Mouse (Mus musculus) 416B (cell line): ENCODE data around the gene Sorbs2.

Experiments used
- DNase-seq: peaks from one replicate; pipeline ENCODE4 v3.0.0; 2011; ENCODE audit warnings: low read depth

The Sorbs2 gene

GRCm38 (mm10) chr8:45760622-45761021 lies 253.0 kb downstream of the Sorbs2 start:
- DNase-seq = no peak

- DNase-seq = no peak
Measured at GRCm38 (mm10) chr8:45761053-45761452, 253.5 kb downstream of the Sorbs2 start.

- DNase-seq = no peak
Measured at GRCm38 (mm10) chr8:45762982-45763689, 255.5 kb downstream of the Sorbs2 start.

- no peak for DNase-seq
Measured at GRCm38 (mm10) chr8:45763690-45764342, 256.2 kb downstream of the Sorbs2 start.

GRCm38 (mm10) chr8:45766138-45766537 lies 258.6 kb downstream of the Sorbs2 start:
- no peak for DNase-seq

- DNase-seq = no peak
Measured at GRCm38 (mm10) chr8:45774841-45775240, 267.3 kb downstream of the Sorbs2 start.

- DNase-seq = no peak
Measured at GRCm38 (mm10) chr8:45775481-45775880, 267.9 kb downstream of the Sorbs2 start.

- DNase-seq = no peak
Measured at GRCm38 (mm10) chr8:45776366-45776765, 268.8 kb downstream of the Sorbs2 start.

- no peak for DNase-seq
Measured at GRCm38 (mm10) chr8:45776977-45777376, 269.4 kb downstream of the Sorbs2 start.

- DNase-seq = peak; percentile 61
Measured at GRCm38 (mm10) chr8:45780585-45780984, 273.0 kb downstream of the Sorbs2 start.

GRCm38 (mm10) chr8:45788610-45789009 lies 281.0 kb downstream of the Sorbs2 start:
- peak; percentile 4 for DNase-seq

GRCm38 (mm10) chr8:45794847-45795246 lies 287.3 kb downstream of the Sorbs2 start:
- no peak for DNase-seq

- DNase-seq = peak; percentile 14
Measured at GRCm38 (mm10) chr8:45796331-45796740, 288.7 kb downstream of the Sorbs2 start.

- no peak for DNase-seq
Measured at GRCm38 (mm10) chr8:45799517-45799916, 291.9 kb downstream of the Sorbs2 start.

- no peak for DNase-seq
Measured at GRCm38 (mm10) chr8:45808597-45808996, 301.0 kb downstream of the Sorbs2 start.

GRCm38 (mm10) chr8:45816765-45817426 lies 309.3 kb downstream of the Sorbs2 start:
- DNase-seq = peak; percentile 63

GRCm38 (mm10) chr8:45821650-45822049 lies 314.1 kb downstream of the Sorbs2 start:
- DNase-seq = no peak

GRCm38 (mm10) chr8:45829985-45830548 lies 322.5 kb downstream of the Sorbs2 start:
- no peak for DNase-seq

GRCm38 (mm10) chr8:45833896-45834295 lies 326.3 kb downstream of the Sorbs2 start:
- no peak for DNase-seq

GRCm38 (mm10) chr8:45843306-45843705 lies 335.7 kb downstream of the Sorbs2 start:
- no peak for DNase-seq

GRCm38 (mm10) chr8:45844097-45844885 lies 336.7 kb downstream of the Sorbs2 start:
- DNase-seq = no peak

GRCm38 (mm10) chr8:45844911-45845481 lies 337.4 kb downstream of the Sorbs2 start:
- DNase-seq = no peak
